21 mouse cellular contexts compared by ENCODE assay signal in the genomic region with DNA sequence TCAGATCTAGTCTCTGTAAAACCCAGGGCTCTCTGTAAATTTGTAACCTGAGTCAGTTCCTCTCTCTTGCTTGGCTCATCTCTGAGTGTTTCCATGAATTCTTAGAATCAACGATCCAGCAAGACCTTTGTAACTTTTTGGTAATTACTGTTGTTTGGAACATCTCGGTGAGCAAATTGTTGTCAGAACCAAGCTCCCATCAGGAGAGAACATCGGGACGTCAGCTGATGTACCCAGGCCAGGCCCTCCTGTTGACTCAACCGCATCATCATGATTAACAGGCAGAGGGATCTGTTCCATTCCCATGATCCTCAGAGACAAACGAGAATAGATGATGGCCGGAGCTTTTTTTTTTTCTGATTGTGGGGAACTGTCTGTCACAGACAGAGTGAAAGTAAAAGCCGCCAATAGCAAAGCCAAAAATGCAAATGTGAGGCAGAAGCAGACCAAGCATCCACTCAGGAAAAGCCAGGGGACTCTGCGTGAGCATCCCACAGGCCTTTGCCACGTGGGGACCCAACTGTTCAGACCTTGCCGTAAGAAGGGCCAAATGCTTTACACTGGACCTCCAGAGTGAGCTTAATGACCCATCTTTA.
DNase-seq lines count a peak whose midpoint lies in the region; ATAC-seq and TF ChIP-seq lines count a peak whose summit lies in the region.
"Had no signal": no experiment of that assay in that cellular context is flagged by ENCODE, and none has a peak within 500 bp of the region (broad histone marks: within the 10 kb centered on the region; RNA-seq: fewer than 3 reads in every experiment).

No protein-coding gene starts in this region.

- no peaks in the 10 kb centered on the region for H3K9me3 ChIP-seq in liver, embryonic 11.5 days (ENCODE audit: control insufficient read depth, low read length)
- H3K9me3 ChIP-seq: embryonic facial prominence, embryonic 10.5 days; forebrain, embryonic 13.5 days; hindbrain, embryonic 13.5 days had no signal

- H3K27ac ChIP-seq in cerebellum, adult 2 months (ENCODE audit: insufficient read depth, low read length) = peak overlapping the region; percentile 51
- no peak overlapping the region for H3K27ac ChIP-seq in kidney, adult 2 months (ENCODE audit: insufficient read depth, low read depth, low read length)
- H3K27ac ChIP-seq in liver, adult 2 months (replicated peaks; ENCODE audit: insufficient read depth, low read depth, low read length) = peak overlapping the region; percentile 77
- H3K27ac ChIP-seq in liver, embryonic 11.5 days (ENCODE audit: low read depth, low read length) = no peak overlapping the region
- H3K27ac ChIP-seq: embryonic facial prominence, embryonic 10.5 days; forebrain, embryonic 13.5 days; heart, embryonic 15.5 days; hindbrain, embryonic 13.5 days; hindbrain, postnatal 0 days had no signal

- whole genome bisulfite sequencing in cerebellum, adult 2 months = 34% methylated on average over 11 of the region's 11 CpGs
- 46% methylated on average over 11 of the region's 11 CpGs for WGBS in kidney, adult 2 months
- WGBS in liver, adult 2 months = 40% methylated on average over 11 of the region's 11 CpGs
- WGBS in liver, embryonic 11.5 days = 81% methylated on average over 11 of the region's 11 CpGs

- H3K4me3 ChIP-seq in cerebellum, adult 2 months (replicated peaks; ENCODE audit: insufficient read depth, low read depth, low read length) = no peak overlapping the region
- no peak overlapping the region for H3K4me3 ChIP-seq in kidney, adult 2 months (ENCODE audit: insufficient read depth, low read depth, low read length)
- no peak overlapping the region for H3K4me3 ChIP-seq in liver, adult 2 months (ENCODE audit: insufficient read depth, low read depth, low read length)
- no peak overlapping the region for H3K4me3 ChIP-seq in liver, embryonic 11.5 days (ENCODE audit: low read depth, low read length)
- H3K4me3 ChIP-seq: embryonic facial prominence, embryonic 10.5 days; forebrain, embryonic 13.5 days; heart, embryonic 15.5 days; hindbrain, embryonic 13.5 days had no signal

- DNase-seq in cerebellum, adult 2 months = peak in 1 of 2 experiments; percentile 36
- no peak for DNase-seq in cerebellum, postnatal 4 days (ENCODE audit: low spot score in 2 of 2)
- peak; percentile 78 for DNase-seq in kidney, adult 2 months
- DNase-seq in kidney, postnatal 10 days = no peak
- peak; percentile 91 for DNase-seq in liver, adult 2 months (ENCODE audit: extremely low read depth, low read depth, low spot score)
- no peak for DNase-seq in liver, embryonic 11.5 days (ENCODE audit: low spot score)
- DNase-seq in spleen, postnatal 10 days (ENCODE audit: low spot score in 2 of 2) = no peak
- DNase-seq: adrenal gland, adult 2 months; adrenal gland, postnatal 25 days; B cell, adult 2 months; cerebellum, adult 8-10 months; cerebellum, postnatal 36 days; gastrocnemius, postnatal 36 days; heart, adult 18-20 months; heart, postnatal 14 days had no signal

- H3K9ac ChIP-seq in liver, adult 2 months (ENCODE audit: low read depth, low read length) = peak overlapping the region; percentile 2; the same call in 1 of the 2 replicates
- no peak overlapping the region for H3K9ac ChIP-seq in liver, embryonic 11.5 days (ENCODE audit: low read depth, low read length)
- H3K9ac ChIP-seq: forebrain, embryonic 13.5 days; heart, embryonic 15.5 days; hindbrain, embryonic 13.5 days had no signal

- H3K4me2 ChIP-seq in liver, embryonic 11.5 days = no peak overlapping the region
- H3K4me2 ChIP-seq: forebrain, embryonic 13.5 days; heart, embryonic 11.5 days; heart, embryonic 15.5 days; hindbrain, embryonic 13.5 days had no signal

- H3K36me3 ChIP-seq in kidney, adult 2 months (ENCODE audit: control insufficient read depth, insufficient read depth, low read length) = no peaks in the 10 kb centered on the region
- no peaks in the 10 kb centered on the region for H3K36me3 ChIP-seq in liver, adult 2 months (ENCODE audit: control insufficient read depth, insufficient read depth, low read length)
- H3K36me3 ChIP-seq in liver, embryonic 11.5 days (ENCODE audit: control insufficient read depth, insufficient read depth, low read length) = no peaks in the 10 kb centered on the region
- H3K36me3 ChIP-seq: embryonic facial prominence, embryonic 10.5 days; heart, embryonic 15.5 days; hindbrain, embryonic 13.5 days had no signal

- no peak for TF ChIP-seq CTCF in cerebellum, adult 2 months (IDR thresholded peaks at IDR 0.05; ENCODE audit: borderline replicate concordance, insufficient read depth, low read depth, low read length)
- TF ChIP-seq CTCF in kidney, adult 2 months (conservative IDR thresholded peaks at IDR 0.05; ENCODE audit: insufficient read depth, insufficient read length, low read depth, low read length) = no peak
- TF ChIP-seq CTCF in liver, adult 2 months (IDR thresholded peaks at IDR 0.05; ENCODE audit: low read depth, low read length) = no peak

- H3K4me1 ChIP-seq in cerebellum, adult 2 months (ENCODE audit: control insufficient read depth, insufficient read depth, low read length) = peaks cover 37% of the 10 kb centered on the region
- no peaks in the 10 kb centered on the region for H3K4me1 ChIP-seq in kidney, adult 2 months (ENCODE audit: control insufficient read depth, insufficient read depth, low read length)
- peaks cover 11% of the 10 kb centered on the region for H3K4me1 ChIP-seq in liver, adult 2 months (ENCODE audit: control insufficient read depth, insufficient read depth, low read length)
- no peaks in the 10 kb centered on the region for H3K4me1 ChIP-seq in liver, embryonic 11.5 days (replicated peaks; ENCODE audit: control insufficient read depth, insufficient read depth, low read length)
- H3K4me1 ChIP-seq: embryonic facial prominence, embryonic 10.5 days; forebrain, embryonic 13.5 days; heart, embryonic 15.5 days; hindbrain, embryonic 13.5 days had no signal

- TF ChIP-seq POLR2A in cerebellum, adult 2 months (IDR thresholded peaks at IDR 0.05; ENCODE audit: borderline replicate concordance, insufficient read depth, low read length) = no peak
- no peak for TF ChIP-seq POLR2A in kidney, adult 2 months (IDR thresholded peaks at IDR 0.05; ENCODE audit: low read depth, low read length)
- TF ChIP-seq POLR2A in liver, adult 2 months (IDR thresholded peaks at IDR 0.05; ENCODE audit: extremely low read depth, insufficient read depth, low read length) = no peak

- no peak for ATAC-seq in liver, embryonic 11.5 days (replicated peaks; ENCODE audit: low FRiP score)
- ATAC-seq: forebrain, embryonic 13.5 days; hindbrain, postnatal 0 days had no signal

- H3K79me2 ChIP-seq in liver, adult 2 months (ENCODE audit: control insufficient read depth, insufficient read depth, low read length) = no peaks in the 10 kb centered on the region

- no peaks in the 10 kb centered on the region for H3K27me3 ChIP-seq in cerebellum, adult 2 months (ENCODE audit: control insufficient read depth, insufficient read depth, low read length)
- H3K27me3 ChIP-seq in kidney, adult 2 months (replicated peaks; ENCODE audit: control insufficient read depth, insufficient read depth, low read length) = 0 out of 2 replicates have a peak, but pooled peaks cover 1% of the 10 kb centered on the region
- no peaks in the 10 kb centered on the region for H3K27me3 ChIP-seq in liver, adult 2 months (ENCODE audit: control insufficient read depth, insufficient read depth, low read length)
- no peaks in the 10 kb centered on the region for H3K27me3 ChIP-seq in liver, embryonic 11.5 days (replicated peaks; ENCODE audit: control insufficient read depth, insufficient read depth, low read length)
- H3K27me3 ChIP-seq: forebrain, embryonic 13.5 days; heart, embryonic 15.5 days; hindbrain, embryonic 13.5 days had no signal

Comparison
In these comparisons a context has a peak if more than half of its experiments do, and no peak if none do; other contexts are left out.
1. DNase-seq: peak in kidney, adult 2 months (single experiment) and liver, adult 2 months (single experiment); none in cerebellum, postnatal 4 days (0 of 2), kidney, postnatal 10 days (single experiment), liver, embryonic 11.5 days (single experiment) and spleen, postnatal 10 days (0 of 2).
2. H3K27ac ChIP-seq: peak in cerebellum, adult 2 months (single experiment) and liver, adult 2 months (single experiment); none in kidney, adult 2 months (single experiment) and liver, embryonic 11.5 days (single experiment).